Mouse (Mus musculus) left cerebral cortex, adult 2 months (tissue): ENCODE results near the gene Rpl28. TPM values are rescaled to one million over a fixed set of nuclear protein-coding genes. Genes with fewer than 3 reads are reported as not detected.
A peak's percentile ranks its signal among the peaks of the same experiment; 100 is the strongest.
"Not testable (repeated sequence)": the region's sequence is repeated elsewhere in the genome, so short reads cannot be mapped to it uniquely, and the experiment has no call there.

Experiments
- DNase-seq, 2 experiments: peaks; one replicate each; pipeline ENCODE4 v3.0.0; 2021 to 2022; ENCODE audit warnings: low spot score in 2 of 2, mixed read lengths in 1 of 2; ENCODE audit errors: extremely low spot score in 1 of 2
- H3K27ac ChIP-seq: fragments of 200-600 bp; 2 replicates; pipeline ENCODE4 v1.8.1; 2022
- H3K4me3 ChIP-seq: fragments of 200-600 bp; 2 replicates; pipeline ENCODE4 v1.8.1; 2022
- CTCF ChIP-seq: fragments of 200-600 bp; IDR thresholded peaks from 2 replicates; pipeline ENCODE4 v1.8.1; 2022; ENCODE audit warnings: antibody characterized with exemption, mild to moderate bottlenecking, moderate library complexity
- intact Hi-C: fragments of 180-260 bp; cut with DNase I; formaldehyde crosslinking; loops from one replicate; pipeline ENCODE4 v1.15.1; 2025
- total RNA-seq, 2 experiments: library from RNA; stranded (reverse); gene quantifications; 2 replicates each; pipeline ENCODE4 v1.2.3; 2021

The Rpl28 gene
- total RNA-seq, 2 experiments from 2014 or later = 421 to 437 TPM

- no peak for TF ChIP-seq CTCF
- DNase-seq = no peak
- Histone ChIP-seq H3K4me3 (no peak overlapping the region), H3K27ac (no peak overlapping the region)
- intact Hi-C loops = no loop called here
Measured at GRCm38 (mm10) chr7:4816559-4816958, 23.9 kb downstream of the Rpl28 start.

GRCm38 (mm10) chr7:4820925-4821324 lies 28.3 kb downstream of the Rpl28 start:
- H3K27ac ChIP-seq, intact Hi-C loops, DNase-seq, H3K4me3 ChIP-seq: not testable (repeated sequence)

DNA sequence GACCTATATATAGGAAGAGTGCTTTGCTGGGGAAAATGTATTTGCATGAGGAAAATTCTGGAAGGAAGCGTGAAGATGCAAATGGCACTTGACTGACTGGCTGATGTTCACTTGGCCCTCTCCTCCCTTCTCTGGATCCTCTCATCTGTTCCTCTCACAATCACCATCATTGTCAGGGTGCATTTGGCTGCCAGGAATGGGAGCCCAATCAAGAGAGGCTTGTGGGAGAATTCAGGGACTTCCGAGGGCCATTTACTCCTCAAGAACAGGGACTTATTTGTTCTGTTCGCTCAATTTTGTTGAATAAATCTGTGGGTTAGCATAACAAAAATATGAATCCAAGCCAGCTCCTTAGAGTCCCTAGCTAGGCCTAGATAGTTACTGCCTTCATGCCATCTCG lies 29.0 kb downstream of the Rpl28 start:
- Histone ChIP-seq H3K27ac (peak overlapping the region; percentile 55; the same call in 1 of the 2 replicates), H3K4me3 (no peak overlapping the region)
- intact Hi-C loops = no loop called here
- TF ChIP-seq CTCF = no peak
- DNase-seq = no peak

DNA sequence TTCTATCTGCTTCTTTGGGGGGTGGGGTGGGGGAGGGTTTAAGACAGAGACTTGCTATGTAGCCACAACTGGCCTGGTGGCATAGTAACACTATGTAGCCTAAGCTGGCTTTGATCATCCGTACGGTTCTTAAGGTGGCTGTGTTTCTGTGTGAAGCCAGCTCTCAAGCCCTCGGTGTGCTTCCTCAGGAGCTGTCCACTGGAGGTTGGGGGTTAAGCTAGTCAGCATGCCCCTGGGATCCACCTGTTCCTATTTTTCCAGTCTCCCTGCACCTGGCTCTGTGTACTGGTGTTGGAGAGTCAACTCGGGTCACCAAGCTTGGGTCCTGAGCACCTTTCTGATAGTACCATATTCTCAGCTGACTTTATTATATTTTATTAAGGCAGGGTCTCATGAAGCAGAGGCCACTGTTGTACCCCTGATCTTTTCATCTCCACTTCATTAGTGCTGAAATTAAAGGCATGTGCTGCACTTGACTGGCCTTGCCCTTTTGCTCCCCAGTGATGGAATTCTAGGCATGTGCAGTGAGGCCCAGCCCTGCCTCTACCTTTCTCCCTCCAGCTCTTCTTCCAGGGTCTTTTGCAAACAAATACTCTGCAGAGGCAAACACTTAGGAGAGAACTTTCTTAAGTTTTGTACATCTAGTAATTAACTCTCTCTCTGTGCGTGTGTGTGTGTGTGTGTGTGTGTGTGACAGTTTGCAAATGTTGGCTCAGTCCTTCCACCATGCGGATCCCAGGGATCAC lies 29.7 kb downstream of the Rpl28 start:
- no peak for TF ChIP-seq CTCF
- DNase-seq = no peak
- intact Hi-C loops = no loop called here
- no peak overlapping the region for H3K4me3 ChIP-seq
- peak overlapping the region; percentile 53; the same call in 1 of the 2 replicates for H3K27ac ChIP-seq

DNA sequence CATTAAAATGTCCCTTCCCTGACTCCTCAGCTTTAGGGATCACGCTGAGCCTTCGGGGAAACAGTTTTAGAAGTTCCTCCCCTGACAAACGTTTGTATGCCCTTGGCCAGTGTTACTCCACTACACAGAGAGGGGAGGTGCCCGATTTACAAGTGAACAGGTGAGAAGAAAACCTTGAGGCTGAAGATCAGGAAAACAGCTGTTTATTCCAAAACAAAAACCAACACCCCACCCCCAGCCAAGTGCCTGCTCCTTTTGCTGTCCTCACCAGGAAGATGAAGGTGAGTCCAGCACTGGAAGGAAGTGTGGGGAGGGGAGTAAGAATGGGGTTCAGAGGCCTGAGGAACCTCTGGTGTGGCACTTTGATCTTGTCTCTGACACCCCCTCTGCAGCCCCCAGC lies 32.7 kb downstream of the Rpl28 start:
- no peak overlapping the region for H3K27ac ChIP-seq
- TF ChIP-seq CTCF = no peak
- intact Hi-C loops = no loop called here
- no peak for DNase-seq
- H3K4me3 ChIP-seq = no peak overlapping the region

DNA sequence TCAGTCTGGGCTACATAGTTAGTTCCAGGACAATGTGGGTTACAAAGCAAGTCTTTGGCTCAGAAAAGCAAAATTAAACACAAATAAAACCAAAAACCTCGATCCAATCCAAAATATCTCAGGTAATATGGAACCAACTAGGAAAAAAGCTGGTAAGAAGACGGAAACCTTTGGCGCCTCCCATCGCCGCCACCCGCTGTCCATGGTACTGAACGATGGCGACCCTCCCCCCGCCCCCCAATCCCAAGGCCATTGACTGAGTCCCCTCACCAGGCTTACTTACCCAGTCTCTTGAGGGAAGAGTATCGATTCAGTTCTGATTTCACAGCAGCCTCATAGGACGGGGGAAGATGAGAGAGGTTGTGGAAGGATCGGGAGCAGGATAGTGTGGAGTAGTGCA lies 37.8 kb downstream of the Rpl28 start:
- intact Hi-C loops = no loop called here
- DNase-seq = no peak
- no peak for TF ChIP-seq CTCF
- no peak overlapping the region for H3K27ac ChIP-seq
- no peak overlapping the region for H3K4me3 ChIP-seq

GRCm38 (mm10) chr7:4835631-4836327 lies 43.1 kb downstream of the Rpl28 start:
- DNase-seq = no peak
- intact Hi-C loops = no loop called here
- TF ChIP-seq CTCF = no peak
- H3K27ac ChIP-seq = no peak overlapping the region
- peak overlapping the region; percentile 48 for H3K4me3 ChIP-seq

- TF ChIP-seq CTCF = peak; percentile 58
- intact Hi-C loops = no loop called here
- peak overlapping the region; percentile 48 for H3K4me3 ChIP-seq
- peak; percentile 56 to 61 for DNase-seq
- H3K27ac ChIP-seq = no peak overlapping the region
Measured at GRCm38 (mm10) chr7:4836351-4836792, 43.7 kb downstream of the Rpl28 start.

- DNase-seq = no peak
- H3K27ac ChIP-seq = no peak overlapping the region
- TF ChIP-seq CTCF = no peak
- intact Hi-C loops = no loop called here
- H3K4me3 ChIP-seq = no peak overlapping the region
Measured at GRCm38 (mm10) chr7:4837639-4838038, 45.0 kb downstream of the Rpl28 start.

GRCm38 (mm10) chr7:4842077-4842476 lies 49.4 kb downstream of the Rpl28 start:
- TF ChIP-seq CTCF = no peak
- intact Hi-C loops = loop anchor here (10.0 kb wide), 1 partner anchor 213 kb away; the partner anchor contains the start of gene Zfp580
- peak in 1 of 2 experiments; percentile 30 for DNase-seq
- peak overlapping the region; percentile 55 for H3K4me3 ChIP-seq
- peak overlapping the region; percentile 96 for H3K27ac ChIP-seq

- Histone ChIP-seq H3K4me3 (peak overlapping the region; percentile 55), H3K27ac (peak overlapping the region; percentile 96)
- DNase-seq = peak; percentile 63 to 66
- intact Hi-C loops = loop anchor here (10.0 kb wide), 1 partner anchor 212 kb away; the partner anchor contains the start of gene Zfp580
- TF ChIP-seq CTCF = no peak
Measured at GRCm38 (mm10) chr7:4842634-4843131, 50.0 kb downstream of the Rpl28 start.

GRCm38 (mm10) chr7:4843604-4844244 lies 51.0 kb downstream of the Rpl28 start:
- Histone ChIP-seq H3K4me3 (peak overlapping the region; percentile 55), H3K27ac (peak overlapping the region; percentile 96)
- DNase-seq = peak; percentile 85 to 86
- intact Hi-C loops = loop anchor here (2.0 to 10.0 kb wide), 2 partner anchors 71 to 211 kb away; partner anchors contain the start of genes Zfp580 and Zfp628
- TF ChIP-seq CTCF = no peak
